Mouse (Mus musculus) adrenal gland, postnatal 14 days (tissue): Measurements from ENCODE around the gene Poldip2. TPM values are rescaled to one million over a fixed set of nuclear protein-coding genes. Genes with fewer than 3 reads are reported as not detected.
"Not testable (repeated sequence)": the region's sequence is repeated elsewhere in the genome, so short reads cannot be mapped to it uniquely, and the experiment has no call there.

ENCODE experiments used
- DNase-seq: peaks from one replicate; pipeline ENCODE4 v3.0.0; 2021; ENCODE audit warnings: mixed read lengths
- total RNA-seq: library from RNA; stranded (reverse); gene quantifications from 2 replicates; pipeline ENCODE4 v1.2.3, GENCODE M21; 2021

Poldip2 gene
- total RNA-seq, 1 experiment from 2014 or later, result 186 TPM

GRCm38 (mm10) chr11:78500623-78501202 lies 11.3 kb upstream of the Poldip2 start:
- DNase-seq, result no peak

GRCm38 (mm10) chr11:78501529-78501928 lies 10.5 kb upstream of the Poldip2 start:
- DNase-seq, result no peak

DNA sequence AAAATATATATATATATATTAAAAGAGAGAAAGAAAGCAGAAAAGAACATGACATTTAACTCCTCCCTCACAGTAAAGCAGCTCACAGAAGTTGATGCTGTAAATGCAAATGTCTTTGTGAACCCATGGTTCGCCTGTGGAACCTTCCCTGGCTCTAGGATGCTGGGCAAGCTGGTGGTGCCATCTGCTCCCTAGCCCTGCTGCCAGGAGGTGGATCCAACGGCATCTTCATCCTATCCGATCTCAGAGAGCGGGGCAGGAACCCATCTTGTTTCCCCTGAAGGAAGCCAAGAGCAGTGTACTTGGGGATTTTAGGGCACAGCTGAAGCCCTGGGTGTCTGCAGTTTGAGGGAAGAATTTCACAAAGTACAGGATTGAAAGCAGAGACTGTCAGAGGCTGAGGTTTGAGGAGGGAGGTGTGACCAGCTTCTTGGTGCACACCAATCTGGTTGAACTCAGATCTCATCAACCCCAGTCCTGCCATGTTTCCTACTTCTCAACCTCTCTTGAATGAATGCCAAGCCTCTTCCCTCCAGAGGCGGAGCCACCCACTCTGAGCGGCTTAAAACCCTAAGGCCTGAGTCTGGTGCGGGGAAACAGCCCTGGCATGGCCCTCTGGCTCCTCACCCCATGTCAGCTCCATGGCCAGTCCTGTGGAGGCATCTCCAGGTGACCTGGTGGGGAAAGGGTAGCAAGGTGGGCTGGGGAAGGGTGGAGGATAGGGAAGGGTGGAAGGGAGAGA lies 8.9 kb upstream of the Poldip2 start, which contains the start of gene Sebox:
TSS of gene Sebox (plus strand) at position 539 of the 742 bp plus-strand sequence.
- DNase-seq, result no peak

DNA sequence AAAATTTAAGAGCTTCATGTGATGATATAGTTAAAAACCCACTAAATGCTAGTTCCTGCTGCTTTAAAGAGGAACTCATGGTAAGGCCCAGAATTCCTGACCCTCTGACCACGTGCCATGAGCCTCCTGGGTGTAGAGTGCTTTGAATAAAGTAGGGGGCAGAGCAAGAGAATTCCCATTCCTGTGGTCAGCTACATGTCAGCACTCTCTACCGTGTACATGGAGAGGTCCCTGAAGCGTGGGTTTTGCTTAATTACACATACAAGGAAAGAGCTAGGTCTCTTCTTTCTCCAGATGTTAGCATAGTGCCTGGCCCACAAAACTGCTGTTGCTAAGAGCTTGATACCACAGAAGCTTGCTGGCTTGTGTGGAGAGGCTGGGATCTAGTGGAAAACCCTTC lies 6.6 kb upstream of the Poldip2 start:
- no peak for DNase-seq

DNA sequence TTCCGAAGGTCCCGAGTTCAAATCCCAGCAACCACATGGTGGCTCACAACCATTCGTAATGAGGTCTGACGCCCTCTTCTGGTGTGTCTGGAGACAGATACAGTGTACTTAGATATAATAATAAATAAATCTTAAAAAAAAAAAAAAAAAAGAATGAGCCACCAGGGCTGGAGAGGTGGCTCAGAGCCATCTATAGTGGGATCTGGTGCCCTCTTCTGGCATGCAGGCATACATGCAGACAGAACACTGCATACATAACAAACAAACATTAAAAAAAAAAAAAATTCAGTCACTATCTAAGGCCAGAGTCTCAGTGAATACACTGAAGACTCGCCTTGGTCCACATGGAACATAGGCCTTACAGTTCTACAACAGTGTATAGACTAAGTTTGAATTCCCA lies 2.8 kb upstream of the Poldip2 start:
- DNase-seq, result peak; percentile 60

DNA sequence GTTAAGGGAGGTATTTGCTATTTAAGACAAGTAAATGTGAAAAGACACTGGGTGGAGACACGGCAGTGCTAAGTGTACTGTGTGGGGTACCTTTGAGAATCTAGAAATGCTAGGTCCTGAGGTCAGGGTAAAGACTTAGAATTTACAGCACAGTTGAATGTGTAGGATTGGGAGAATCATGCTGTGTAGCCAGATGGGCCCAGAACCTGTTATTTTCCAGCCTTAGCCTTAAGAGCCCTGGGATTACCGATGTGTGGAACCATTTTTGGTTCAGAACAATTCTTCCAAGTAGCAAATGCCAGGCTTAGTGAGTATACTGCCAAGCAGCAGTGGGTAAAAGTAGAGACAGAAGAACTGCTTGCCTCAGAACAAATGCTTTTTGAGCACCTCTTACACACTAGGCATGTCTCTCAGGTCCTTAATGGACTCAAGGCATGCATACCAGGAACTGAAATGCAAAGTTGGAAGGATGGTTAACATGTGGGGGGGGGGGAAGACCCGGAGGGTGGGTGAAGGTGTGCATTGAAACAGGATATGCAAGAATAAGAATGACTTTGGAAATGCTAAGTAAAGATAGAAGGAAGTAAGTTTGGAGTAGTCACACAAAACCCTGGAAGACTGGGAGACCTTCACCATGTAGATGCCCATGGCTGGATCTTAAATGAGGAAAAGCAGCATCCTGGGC lies 1.3 kb downstream of the Poldip2 start:
- DNase-seq, result no peak

GRCm38 (mm10) chr11:78515549-78516325 lies 3.7 kb downstream of the Poldip2 start:
- no peak for DNase-seq

DNA sequence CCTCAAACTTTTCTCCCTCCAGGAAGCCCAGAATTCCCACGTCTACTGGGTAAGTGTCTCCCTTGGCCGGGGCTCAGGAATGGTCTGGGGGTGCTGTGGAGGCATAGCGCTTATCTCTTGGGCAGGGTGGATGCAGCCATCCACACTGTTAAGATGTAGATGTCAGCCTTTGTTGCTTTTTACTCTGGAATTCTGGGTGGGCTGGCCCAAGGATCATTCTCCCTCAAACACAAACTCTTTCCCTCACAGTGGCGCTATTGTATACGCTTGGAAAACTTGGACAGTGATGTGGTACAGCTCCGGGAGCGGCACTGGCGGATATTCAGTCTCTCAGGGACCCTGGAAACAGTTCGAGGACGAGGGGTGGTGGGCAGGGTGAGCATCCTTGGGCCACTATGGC lies 6.9 kb downstream of the Poldip2 start:
- DNase-seq, result no peak

DNA sequence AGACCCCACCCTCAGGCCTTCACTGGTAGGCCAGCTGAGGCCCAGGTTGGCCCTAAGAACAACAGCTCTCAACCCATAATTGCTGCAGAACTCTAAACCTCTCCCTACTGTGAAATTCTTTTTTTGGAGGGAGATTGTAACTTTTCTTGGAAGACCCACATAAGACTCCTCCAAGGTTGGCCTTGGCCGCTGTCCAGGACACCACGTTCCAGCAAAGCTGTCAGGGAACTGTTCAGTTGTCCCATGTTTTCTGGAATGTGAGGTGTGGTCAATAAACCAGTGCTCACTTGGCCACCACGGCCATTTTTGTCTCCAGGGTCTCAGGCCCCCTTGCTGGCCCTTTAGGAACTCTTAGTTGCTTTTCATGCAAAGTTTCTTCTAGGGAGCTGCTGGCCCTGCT lies 9.9 kb downstream of the Poldip2 start:
- DNase-seq, result no peak

GRCm38 (mm10) chr11:78522481-78522997 lies 10.5 kb downstream of the Poldip2 start:
- no peak for DNase-seq

GRCm38 (mm10) chr11:78523241-78523955 lies 11.4 kb downstream of the Poldip2 start:
- no peak for DNase-seq

DNA sequence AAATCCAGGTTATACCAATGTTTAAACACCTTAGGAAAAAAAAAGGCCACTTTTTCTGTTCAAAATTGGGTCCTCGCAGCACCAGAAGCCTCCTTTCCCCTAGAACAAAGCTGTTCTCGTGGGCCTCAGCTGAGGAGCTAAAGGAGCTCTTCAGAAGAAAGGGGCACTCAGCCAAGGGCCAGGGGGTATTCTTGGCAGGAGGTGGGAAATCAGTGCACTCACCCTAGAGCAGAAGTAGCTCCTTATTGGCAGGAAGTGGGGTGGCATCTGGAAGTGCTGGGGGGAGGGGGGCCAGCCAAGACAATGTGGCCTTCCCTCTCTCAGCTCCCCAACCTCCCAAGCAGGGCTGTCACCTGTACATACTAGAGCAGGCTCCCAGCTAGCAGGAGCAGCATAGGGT lies 12.8 kb downstream of the Poldip2 start:
- DNase-seq, result no peak

DNA sequence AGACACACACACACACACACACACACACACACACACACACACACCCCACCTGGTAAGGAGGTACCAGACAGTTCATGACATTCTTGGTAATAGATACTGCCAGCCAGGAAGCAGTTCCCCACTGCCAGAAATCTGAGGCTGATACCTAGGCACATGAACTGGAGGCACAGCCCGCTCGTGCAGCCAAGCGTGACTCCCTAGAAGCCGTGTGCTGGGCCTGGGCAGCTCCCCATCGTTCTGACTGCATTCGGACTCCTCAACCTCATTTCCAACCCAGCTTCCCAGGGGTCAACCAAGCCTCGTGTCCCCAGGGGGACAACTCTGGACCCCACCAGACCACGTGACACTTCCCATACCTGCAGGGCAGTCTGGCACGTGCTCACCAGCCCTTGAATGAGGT lies 16.7 kb downstream of the Poldip2 start:
- DNase-seq, result no peak

DNA sequence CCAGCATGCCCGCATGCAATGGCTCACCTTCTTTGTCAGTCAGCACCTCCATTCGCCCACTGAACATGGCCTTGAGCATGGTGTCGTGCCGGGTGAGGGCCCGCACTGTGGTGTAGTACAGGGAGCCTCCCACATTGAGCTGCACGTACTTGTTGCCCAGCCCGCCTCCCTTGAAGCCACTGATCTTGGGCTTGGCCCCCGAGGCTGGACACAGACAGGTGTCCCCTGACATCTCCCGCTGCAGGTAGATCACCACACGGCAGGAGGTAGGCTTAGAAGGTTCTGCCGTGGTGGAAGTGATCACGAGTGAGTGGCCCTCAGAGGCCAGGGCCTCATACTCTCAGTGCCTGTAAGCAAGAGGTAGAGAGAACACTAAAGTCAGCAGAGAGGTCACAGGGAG lies 18.0 kb downstream of the Poldip2 start:
- DNase-seq, result no peak

DNA sequence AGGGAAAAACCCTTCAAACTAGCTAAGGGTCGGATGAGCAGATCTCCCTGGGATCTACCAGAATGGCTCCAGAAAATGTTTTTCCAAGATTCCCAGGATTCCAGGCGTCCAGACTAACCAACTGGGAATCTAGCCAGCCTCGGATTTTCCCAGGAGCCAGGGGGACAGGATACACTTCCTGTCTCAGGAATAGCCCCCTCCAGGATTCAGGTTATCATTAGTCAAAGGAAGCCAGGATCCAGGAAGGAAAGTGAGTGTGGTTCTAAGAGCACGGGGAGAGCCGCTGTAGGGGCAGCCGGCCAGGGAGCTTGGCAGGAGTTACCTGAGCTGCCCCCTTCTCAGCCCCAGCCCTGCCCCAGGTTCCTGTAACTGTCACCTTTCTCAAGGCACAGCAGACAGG lies 19.1 kb downstream of the Poldip2 start:
- peak; percentile 66 for DNase-seq

DNA sequence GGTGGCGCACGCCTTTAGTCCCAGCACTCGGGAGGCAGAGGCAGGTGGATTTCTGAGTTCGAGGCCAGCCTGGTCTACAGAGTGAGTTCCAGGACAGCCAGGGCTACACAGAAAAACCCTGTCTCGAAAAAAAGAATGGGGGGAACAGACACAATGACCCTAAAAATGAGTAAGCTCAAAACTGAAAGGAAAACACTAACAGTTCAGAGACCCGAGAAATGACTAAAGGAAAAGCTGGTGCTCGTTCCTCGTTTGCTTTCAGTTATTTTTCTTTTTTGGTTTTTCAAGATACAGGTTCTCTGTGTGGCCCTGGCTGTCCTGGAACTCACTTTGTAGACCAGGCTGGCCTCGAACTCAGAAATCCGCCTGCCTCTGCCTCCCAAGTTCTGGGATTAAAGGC lies 19.5 kb downstream of the Poldip2 start:
- not testable (repeated sequence) for DNase-seq

- DNase-seq, result no peak
These were observed 22.5 kb downstream of the Poldip2 start for GRCm38 (mm10) chr11:78534516-78534915.

DNA sequence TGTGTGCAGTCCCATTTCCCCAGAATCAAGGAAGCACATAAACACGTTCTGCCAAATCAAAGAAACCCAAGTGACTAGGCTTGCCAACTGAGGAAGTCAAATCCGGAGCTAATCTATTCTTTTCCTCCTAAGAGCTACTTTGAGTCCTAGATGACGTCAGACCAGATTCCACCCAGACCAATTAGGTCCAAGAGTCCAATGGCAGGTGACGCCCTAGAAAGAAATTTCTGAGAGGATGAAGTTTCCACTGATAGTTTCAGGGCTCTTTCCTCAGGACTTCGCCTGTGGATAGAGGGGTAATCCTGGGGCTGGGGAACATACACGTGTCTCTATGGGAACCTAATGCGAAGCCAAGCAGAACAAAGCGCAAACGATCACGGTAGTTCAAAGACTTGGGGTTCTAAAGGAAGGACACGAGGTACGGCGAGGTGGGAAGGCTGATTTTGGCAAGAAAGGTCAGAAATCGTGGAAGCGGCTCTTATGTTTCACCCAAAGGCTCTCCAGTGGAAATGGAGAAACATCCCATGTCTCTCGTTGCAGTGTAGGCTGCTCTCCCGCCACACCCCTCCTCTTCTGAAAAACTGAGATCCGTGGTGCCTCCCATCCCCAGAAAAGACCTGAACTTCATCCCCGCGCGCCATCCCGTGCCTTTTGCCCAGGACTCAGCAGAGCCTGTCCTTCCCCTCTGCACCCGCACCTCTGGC lies 23.5 kb downstream of the Poldip2 start:
- peak; percentile 59 for DNase-seq

GRCm38 (mm10) chr11:78536080-78536689 lies 24.2 kb downstream of the Poldip2 start, which contains the start of the genes Tnfaip1 and Ift20:
Gene Tnfaip1, minus strand, starts transcription at chr11:78536332.
Gene Ift20, plus strand, starts transcription at chr11:78536361.
- DNase-seq, result peak; percentile 99

DNA sequence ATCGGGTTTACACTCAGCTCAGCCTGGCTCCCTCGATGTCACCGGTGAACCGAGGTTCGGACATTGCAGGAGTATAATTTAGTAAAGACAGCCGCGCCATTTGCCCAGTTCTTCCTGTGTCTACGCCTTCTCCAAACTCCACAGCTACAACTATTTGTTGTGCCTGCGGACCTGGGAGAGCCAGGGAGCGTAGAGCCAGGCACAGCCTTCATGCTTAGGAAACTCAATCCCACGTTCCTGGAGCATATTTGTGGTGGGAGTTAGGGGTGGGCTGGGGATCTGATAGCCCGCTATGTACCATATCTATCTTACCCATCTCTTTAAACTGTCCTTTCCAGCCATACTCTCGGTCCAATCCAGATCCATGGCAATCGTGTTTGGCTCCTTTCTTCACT lies 24.7 kb downstream of the Poldip2 start:
- DNase-seq, result no peak
